Mouse (Mus musculus): ENCODE results near the gene Nos1.

Nos1 gene

DNA sequence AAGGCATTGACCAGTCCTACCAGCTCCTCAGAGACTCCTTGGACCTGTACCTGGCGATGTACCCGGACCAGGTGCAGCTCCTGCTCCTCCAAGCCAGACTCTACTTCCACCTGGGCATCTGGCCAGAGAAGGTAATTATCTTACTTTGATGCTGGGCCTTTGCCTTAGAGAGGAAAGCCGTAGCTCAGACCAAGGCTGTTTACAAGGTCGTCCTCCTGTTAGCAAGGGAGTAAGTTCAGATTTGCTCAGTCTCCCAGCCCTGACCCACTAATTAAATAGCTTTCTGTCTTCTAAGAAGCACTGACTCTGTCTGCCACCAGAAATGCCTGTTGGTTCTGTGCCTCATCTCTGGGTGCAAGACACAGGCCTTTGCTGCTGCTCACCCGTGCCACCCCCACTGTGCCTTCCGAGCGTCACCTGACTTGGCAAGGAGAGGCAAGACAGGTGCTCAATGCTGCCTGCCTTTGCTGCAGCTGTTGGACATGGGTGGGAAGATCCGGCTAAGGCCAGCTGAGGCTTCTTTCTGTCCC is 214.6 kb downstream of the Nos1 start:
- no peak for DNase-seq (ENCODE audit: extremely low read depth, insufficient read length, low spot score)

DNA sequence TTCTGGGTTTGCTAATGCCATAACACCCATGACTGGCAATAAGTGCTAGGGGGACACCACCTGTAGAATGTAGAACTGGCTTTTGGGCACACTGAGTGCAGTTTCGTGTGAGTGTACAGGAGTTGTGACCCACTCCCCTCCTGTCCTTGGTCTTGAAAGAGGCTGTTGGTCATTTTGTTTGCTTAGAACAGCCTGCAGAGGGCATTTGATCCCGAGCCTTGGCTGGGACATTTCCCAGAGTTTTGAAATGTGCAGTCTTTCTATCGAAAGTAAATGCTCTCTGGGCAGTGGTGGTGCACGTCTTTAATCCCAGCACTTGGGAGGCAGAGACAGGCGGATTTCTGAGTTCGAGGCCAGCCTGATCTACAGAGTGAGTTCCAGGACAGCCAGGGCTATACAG is 215.1 kb downstream of the Nos1 start:
- no peak for DNase-seq (ENCODE audit: extremely low read depth, insufficient read length, low spot score)

DNA sequence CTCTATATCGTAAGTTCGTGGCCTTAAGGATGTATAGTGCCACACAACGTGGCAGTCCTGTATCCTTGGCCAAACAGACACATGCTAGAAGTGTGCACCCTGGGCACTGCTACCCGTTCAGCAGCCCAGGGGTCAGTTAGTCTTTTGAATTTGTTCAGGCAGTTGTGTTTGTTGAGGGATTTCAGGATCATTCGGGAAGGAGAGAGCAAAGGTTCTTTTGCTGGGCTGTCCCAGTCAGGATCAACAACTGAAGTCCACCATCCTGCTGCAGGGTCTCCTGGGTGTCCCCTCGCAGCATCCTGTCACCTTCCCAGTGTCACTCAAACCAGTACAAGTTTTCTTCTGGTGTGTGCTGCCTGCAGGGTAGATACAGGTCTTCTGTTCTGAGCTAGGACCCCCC is 215.7 kb downstream of the Nos1 start:
- DNase-seq (ENCODE audit: extremely low read depth, insufficient read length, low spot score): no peak

DNA sequence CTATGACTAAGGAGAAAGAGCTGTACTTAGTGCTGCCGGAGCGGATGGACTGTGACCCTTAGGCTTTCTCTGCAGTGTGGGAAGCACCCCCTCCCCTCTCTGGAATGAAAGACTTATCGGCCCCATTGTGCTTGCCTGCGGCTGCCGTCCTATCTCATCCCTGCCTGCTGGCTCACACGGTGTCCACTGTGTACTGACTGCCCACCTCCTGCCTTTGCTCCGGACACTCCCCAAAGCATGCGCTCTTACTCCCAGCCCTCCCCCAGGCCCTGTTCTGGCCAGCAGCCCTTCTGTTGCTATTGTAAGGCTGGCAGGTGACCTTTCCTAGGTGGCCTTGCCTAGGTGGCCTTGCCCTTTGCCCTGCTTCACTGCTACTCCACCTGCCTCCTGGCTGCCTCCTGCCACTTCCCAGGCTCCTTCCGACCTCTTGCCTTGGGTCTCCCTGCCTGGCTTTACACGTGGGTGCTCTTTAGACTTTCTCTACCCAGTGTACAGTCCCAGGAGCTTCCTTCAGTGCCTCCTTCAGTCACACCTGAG is 216.7 kb downstream of the Nos1 start:
- DNase-seq (ENCODE audit: extremely low read depth, insufficient read length, low spot score): no peak

DNA sequence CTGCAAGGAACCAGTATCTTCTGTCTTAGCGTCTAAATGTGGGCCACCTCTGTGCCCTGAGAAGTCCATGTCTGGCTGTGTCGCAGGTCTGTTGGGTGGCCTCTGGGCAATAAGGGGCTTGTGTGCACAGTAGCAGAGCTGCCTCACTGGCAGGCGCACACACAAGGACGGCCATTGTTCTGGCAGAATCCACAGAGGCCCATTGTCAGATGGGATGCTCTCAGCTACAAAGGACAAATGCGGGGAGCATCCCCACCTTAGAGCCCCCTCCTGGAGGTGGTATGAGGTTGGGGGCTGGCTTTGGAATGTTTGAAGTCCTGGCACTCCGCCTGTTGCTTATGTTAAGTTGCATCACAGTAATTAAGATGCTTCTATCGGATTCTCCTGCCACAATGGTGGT is 218.2 kb downstream of the Nos1 start:
- DNase-seq (ENCODE audit: extremely low read depth, insufficient read length, low spot score): no peak

DNA sequence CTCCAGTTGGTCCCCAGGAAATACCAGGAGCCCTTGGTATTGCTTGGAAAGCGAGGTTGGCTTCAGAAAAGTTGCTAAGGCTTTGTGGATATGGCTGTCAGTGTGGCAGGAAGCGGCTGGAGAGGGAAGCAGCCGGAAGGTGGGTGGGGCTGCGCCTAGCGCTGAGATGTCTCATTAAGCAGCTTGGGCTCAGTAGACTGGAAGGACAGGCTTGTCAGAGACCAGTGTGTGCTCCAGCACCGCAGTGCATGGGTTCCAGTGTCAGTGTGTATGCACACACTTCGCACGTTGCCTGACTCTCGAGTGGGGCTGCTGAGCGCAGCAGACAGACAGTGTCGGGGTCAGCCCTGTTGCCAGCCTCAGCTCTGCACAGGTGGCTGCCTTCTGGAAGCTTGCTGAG is 218.8 kb downstream of the Nos1 start:
- no peak for DNase-seq (ENCODE audit: extremely low read depth, insufficient read length, low spot score)

DNA sequence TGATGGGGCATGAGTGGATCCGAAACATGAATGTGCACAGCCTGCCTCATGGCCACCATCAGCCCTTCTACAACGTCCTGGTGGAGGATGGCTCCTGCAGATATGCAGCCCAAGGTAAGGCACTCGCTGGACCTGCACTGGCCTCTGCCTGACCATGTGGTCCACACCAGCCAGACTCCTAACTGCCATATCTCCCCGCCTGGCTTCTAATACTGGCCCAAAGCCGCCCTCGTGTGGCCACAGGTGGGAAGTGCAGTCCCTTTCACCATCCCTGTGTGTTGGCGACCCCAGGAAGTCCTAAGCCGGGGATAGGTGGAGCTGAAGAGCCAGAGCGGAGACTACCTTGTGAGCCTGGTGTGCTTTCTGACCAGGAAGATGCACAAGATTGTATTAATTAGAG is 221.2 kb downstream of the Nos1 start:
- no peak for DNase-seq (ENCODE audit: extremely low read depth, insufficient read length, low spot score)

DNA sequence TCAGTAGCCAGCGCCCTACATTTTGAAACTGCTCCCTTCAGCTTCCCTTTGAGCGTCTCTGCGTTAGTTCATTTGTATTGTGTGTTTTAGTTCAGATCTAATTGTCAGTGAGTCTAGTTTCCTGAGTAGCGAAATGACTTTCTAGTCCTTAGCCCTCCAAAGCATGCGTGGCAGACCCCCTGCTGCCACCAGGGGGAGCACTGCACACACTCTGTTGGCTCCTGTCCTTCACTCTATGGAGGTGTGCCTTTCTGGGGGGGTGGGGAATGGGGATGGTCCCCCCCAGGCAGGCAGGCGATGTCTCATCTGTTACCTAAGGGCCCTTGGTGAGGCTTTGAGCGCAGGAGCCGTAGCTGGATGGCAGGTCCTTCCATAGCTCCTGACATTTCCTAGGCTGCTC is 223.8 kb downstream of the Nos1 start:
- DNase-seq (ENCODE audit: extremely low read depth, insufficient read length, low spot score): no peak

DNA sequence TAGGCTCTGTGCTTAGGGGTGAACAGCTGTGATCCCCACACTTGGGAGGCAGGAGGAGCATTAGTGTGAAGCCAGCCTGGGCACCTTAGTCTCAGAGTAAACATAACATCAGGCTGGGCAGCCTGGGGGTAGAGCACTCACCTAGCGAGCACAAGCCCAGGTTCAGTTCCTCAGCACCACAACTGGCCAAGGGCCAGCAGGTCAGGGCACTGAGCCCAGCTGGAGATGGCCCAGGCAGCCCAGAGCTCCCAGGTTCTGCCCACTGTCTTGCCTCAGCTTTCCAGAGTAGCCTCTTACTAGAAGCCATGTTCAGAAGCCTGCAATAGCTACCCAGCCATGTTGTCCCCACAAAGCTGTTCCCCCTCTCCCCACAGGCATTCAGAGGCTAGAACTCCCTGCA is 224.9 kb downstream of the Nos1 start:
- no peak for DNase-seq (ENCODE audit: extremely low read depth, insufficient read length, low spot score)

DNA sequence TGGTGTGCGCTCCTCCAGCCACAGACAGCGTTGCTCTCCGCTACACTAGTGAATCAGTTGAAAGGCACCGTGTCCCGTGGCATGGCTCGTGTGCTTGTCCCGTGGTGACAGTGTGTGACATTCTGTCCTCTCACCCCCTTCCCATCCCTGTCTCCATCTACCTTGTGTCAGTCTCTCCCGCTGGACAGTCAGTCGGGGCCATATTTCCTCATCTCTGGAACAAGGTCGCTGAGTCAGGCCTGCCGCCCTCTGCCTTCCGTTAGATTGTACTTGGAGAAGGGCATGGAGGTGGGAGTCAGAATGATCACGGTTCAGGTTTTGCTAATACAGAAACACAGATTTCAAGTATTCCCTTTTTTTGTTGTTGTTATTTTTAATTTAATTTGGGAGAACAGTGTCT is 227.5 kb downstream of the Nos1 start:
- no peak for DNase-seq (ENCODE audit: extremely low read depth, insufficient read length, low spot score)

Data from 3134 (cell line).